Mouse (Mus musculus) stomach, postnatal 0 days (tissue): ENCODE measurements around the gene Zp2. TPM values are rescaled to one million over a fixed set of nuclear protein-coding genes. Genes with fewer than 3 reads are reported as not detected.

Source experiments
- ATAC-seq: fragments of 200-750 bp; cut with Nextera tagmentation; 2 replicates; pipeline ENCODE4 v1.8.0; 2017; ENCODE audit not compliant: low FRiP score, low TSS enrichment
- DNase-seq: peaks from one replicate; pipeline ENCODE4 v3.0.0-alpha.2; 2016; ENCODE audit warnings: low spot score
- H3K27ac ChIP-seq: fragments of 300-500 bp; sonication (generic); replicated peaks from 2 replicates; pipeline ENCODE4 v1.5.1; 2014; ENCODE audit warnings: mild to moderate bottlenecking, control low read depth
- H3K27me3 ChIP-seq: fragments of 300-500 bp; sonication (generic); 2 replicates; pipeline ENCODE4 v1.6.1; 2014; ENCODE audit warnings: low read length; ENCODE audit not compliant: control insufficient read depth, insufficient read depth
- H3K36me3 ChIP-seq: fragments of 300-500 bp; sonication (generic); 2 replicates; pipeline ENCODE4 v1.6.1; 2014; ENCODE audit warnings: low read length, mixed read lengths; ENCODE audit not compliant: control insufficient read depth, insufficient read depth
- H3K4me1 ChIP-seq: fragments of 300-500 bp; sonication (generic); replicated peaks from 2 replicates; pipeline ENCODE4 v1.6.1; 2014; ENCODE audit warnings: antibody characterized with exemption; ENCODE audit not compliant: control insufficient read depth, insufficient read depth
- H3K4me2 ChIP-seq: fragments of 300-500 bp; sonication (generic); replicated peaks from 2 replicates; pipeline ENCODE4 v1.6.1; 2014; ENCODE audit warnings: low read depth, mild to moderate bottlenecking, control low read depth, moderate library complexity
- H3K4me3 ChIP-seq: fragments of 300-500 bp; sonication (generic); 2 replicates; pipeline ENCODE4 v1.5.1; 2014; ENCODE audit warnings: low read depth, low read length, control low read depth
- H3K9ac ChIP-seq: fragments of 300-500 bp; sonication (generic); 2 replicates; pipeline ENCODE4 v1.6.1; 2014; ENCODE audit warnings: mild to moderate bottlenecking, low read length, control low read depth, mixed read lengths
- H3K9me3 ChIP-seq: fragments of 300-500 bp; sonication (generic); 2 replicates; pipeline ENCODE4 v1.6.1; 2016; ENCODE audit warnings: low read length; ENCODE audit not compliant: control insufficient read depth
- CTCF ChIP-seq: IDR thresholded peaks from 2 replicates; pipeline ENCODE4 v1.5.1; 2016; ENCODE audit warnings: antibody characterized with exemption, low read depth, mild to moderate bottlenecking, moderate library complexity
- EP300 ChIP-seq: optimal IDR thresholded peaks from 2 replicates; pipeline ENCODE3; 2016; ENCODE audit warnings: antibody characterized with exemption
- WGBS: fragments of 180-500 bp; shearing (Covaris S2); extraction: QIAGEN DNeasy Blood & Tissue Kit; methylation state at CpG from one replicate; pipeline ENCODE4 v1.1.7; 2014; 5-methylcytosine and 5-hydroxymethylcytosine counted together
- polyA plus RNA-seq: library from polyadenylated mRNA; unstranded; fragments of >200 nt; fragmentation: Nextera tagmentation; extraction: Ambion mirVana; gene quantifications from 2 replicates; pipeline ENCODE4 v1.2.1, GENCODE M21; 2015

Zp2 gene
- polyA plus RNA-seq, 1 experiment from 2014 or later: not detected

DNA sequence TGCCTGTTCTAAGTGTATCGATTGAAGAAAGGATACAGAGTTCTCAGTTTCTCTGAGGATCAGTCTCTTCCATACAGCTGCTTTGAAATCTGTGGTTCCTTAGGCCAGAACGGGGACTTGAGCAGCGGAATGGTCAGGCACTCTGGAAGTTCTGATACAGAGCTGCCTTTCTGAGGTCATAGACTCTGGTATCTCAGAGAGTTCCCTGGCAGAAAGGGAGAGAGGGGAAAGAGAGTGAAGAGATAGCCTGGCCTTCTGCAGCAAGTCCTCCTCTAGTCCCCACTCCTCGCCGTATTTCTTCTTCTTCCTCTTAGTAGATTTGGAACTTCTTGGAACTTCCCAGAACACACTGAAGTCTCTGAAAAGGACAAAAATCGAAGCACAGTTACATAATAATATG lies 49.9 kb downstream of the Zp2 start, which contains the start of gene Dnah3:
Gene Dnah3 (minus strand): TSS at position 101 of the 400 bp plus-strand sequence.
- no peak within 1 kb of the TSS for H3K4me2 ChIP-seq
- no peak within 1 kb of the TSS for H3K9ac ChIP-seq
- no peaks in the 10 kb centered on the region for H3K36me3 ChIP-seq
- ATAC-seq (no peak), DNase-seq (no peak)
- no peaks in the 10 kb centered on the region for H3K9me3 ChIP-seq
- H3K4me3 ChIP-seq: no peak within 1 kb of the TSS
- no peaks in the 10 kb centered on the region for H3K27me3 ChIP-seq
- H3K27ac ChIP-seq: no peak within 1 kb of the TSS
- WGBS: 81% methylated on average over 6 of the region's 6 CpGs
- H3K4me1 ChIP-seq: no peaks in the 10 kb centered on the region
- TF ChIP-seq CTCF (no peak), EP300 (no peak)

DNA sequence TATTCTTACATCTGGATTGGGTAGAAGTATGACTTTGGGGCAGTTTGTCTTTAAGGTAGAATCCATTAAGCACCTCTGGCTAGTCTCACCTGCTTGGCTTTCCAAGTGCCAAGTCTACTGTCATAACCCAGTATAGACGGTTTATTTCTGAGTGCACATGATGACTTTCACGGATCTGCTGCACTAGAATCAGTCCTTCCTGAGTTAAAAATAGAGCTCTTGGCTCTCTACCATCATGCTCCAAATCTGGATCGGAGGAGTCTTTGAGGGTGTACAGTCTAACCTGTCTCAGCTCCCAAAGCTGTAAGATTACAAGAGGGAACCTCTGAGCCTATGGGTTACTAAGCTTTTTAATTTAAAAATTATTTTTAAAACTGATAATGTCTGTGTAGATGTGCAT lies 50.9 kb downstream of the Zp2 start:
- Histone ChIP-seq H3K27me3 (no peaks in the 10 kb centered on the region), H3K4me2 (no peak overlapping the region), H3K9me3 (no peaks in the 10 kb centered on the region), H3K4me1 (no peaks in the 10 kb centered on the region), H3K27ac (no peak overlapping the region), H3K9ac (no peak overlapping the region), H3K4me3 (no peak overlapping the region), H3K36me3 (no peaks in the 10 kb centered on the region)
- 54% methylated on average over 3 of the region's 3 CpGs for WGBS
- ATAC-seq (no peak), DNase-seq (no peak)
- TF ChIP-seq CTCF (no peak), EP300 (no peak)

DNA sequence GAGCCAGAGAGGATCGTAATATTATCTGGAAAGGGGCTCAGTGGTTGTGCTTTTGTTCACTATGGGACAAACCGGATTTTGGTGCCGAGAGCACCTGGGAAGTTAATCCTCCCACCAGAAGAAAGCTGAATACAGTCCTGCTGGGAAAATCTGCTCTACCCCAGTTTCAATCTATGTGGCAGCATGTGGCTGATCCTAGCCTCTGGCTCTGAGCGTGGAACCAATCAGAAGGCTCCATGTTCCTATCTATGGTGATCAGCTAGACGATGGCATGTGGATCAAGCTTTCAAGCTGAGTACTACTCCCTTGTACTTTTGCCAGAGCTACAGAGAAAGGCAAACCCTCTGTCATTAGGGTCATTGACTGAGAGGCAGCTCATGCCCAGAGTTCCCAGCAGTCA lies 52.1 kb downstream of the Zp2 start:
- Histone ChIP-seq H3K27me3 (no peaks in the 10 kb centered on the region), H3K36me3 (no peaks in the 10 kb centered on the region), H3K27ac (no peak overlapping the region), H3K4me2 (no peak overlapping the region), H3K9me3 (no peaks in the 10 kb centered on the region), H3K4me1 (no peaks in the 10 kb centered on the region), H3K4me3 (no peak overlapping the region), H3K9ac (no peak overlapping the region)
- WGBS: 54% methylated on average over 5 of the region's 5 CpGs
- no peak for ATAC-seq
- TF ChIP-seq EP300 (no peak), CTCF (no peak)
- no peak for DNase-seq

DNA sequence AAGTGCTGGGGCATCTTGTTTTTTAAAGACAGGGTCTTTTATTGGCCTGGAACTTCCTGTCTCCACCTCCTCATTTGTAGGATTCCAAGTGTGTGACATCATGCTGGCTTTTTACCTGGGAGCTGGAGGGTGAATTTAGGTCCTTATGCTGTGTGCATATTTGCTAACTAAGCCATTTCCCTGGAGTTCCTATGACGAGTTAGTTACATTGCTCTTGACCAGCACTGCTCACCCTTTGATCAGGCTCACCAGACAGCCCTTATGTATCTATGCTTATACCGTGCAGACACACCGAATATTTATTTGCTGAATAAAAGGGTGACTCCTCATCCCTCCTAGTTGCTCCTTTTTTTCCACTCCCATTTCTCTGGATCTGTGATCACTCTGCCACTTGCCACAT lies 64.9 kb downstream of the Zp2 start:
- Histone ChIP-seq H3K27me3 (no peaks in the 10 kb centered on the region), H3K4me2 (no peak overlapping the region), H3K9ac (no peak overlapping the region), H3K9me3 (no peaks in the 10 kb centered on the region), H3K4me3 (no peak overlapping the region), H3K27ac (no peak overlapping the region), H3K36me3 (no peaks in the 10 kb centered on the region), H3K4me1 (no peaks in the 10 kb centered on the region)
- ATAC-seq (no peak), DNase-seq (no peak)
- 52% methylated on average over 3 of the region's 3 CpGs for WGBS
- TF ChIP-seq CTCF (no peak), EP300 (no peak)

Other genes starting within 250 kb of the Zp2 start
- gene Lyrm1, start 249.4 kb downstream of the Zp2 start, polyA plus RNA-seq: 10.7 and 11.2 TPM in 2 replicates
- gene Dcun1d3, start 249.0 kb downstream of the Zp2 start, polyA plus RNA-seq: 11.5 and 12.1 TPM in 2 replicates
- 0.02 TPM in 1 of 2 replicates, not detected in the other for gene Dnah3, start 50.0 kb downstream of the Zp2 start, polyA plus RNA-seq
- gene Tmem159, start 42.9 kb downstream of the Zp2 start, polyA plus RNA-seq: 31.9 and 33.9 TPM in 2 replicates
- 1.1 and 1.2 TPM in 2 replicates for gene Anks4b, start 28.6 kb upstream of the Zp2 start, polyA plus RNA-seq
- 4.6 and 5.0 TPM in 2 replicates for gene Crym, start 56.8 kb upstream of the Zp2 start, polyA plus RNA-seq
- gene Abca14, start 58.7 kb upstream of the Zp2 start, polyA plus RNA-seq: 0.07 TPM in 1 of 2 replicates, not detected in the other
- gene Abca15, start 183.4 kb upstream of the Zp2 start, polyA plus RNA-seq: not detected in 2 replicates